Mouse (Mus musculus): ENCODE measurements around the gene Sgk1. TPM values are rescaled to one million over a fixed set of nuclear protein-coding genes. Genes with fewer than 3 reads are reported as not detected.

Sgk1 gene
- polyA plus RNA-seq, 2 experiments = 33.4 to 39.9 TPM

DNA sequence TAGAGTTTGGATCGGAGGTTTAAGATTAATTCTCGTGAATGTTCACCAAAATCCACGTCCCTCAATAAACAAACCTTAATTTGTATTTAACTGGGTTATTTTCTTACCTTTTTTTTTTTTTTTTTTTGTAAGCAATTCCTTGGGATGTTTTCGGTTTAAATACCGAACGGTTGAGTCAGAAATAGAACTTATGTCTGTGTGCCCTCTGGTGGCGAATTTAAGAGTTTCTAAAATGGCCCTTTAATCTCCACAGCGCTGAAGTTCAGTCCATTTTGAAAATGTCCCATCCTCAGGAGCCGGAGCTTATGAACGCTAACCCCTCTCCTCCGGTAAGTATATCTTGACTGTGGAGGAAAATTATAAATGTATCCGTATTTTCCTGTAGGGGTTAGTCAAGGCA, 113.2 kb downstream of the Sgk1 start:
- peak; percentile 95 for DNase-seq (ENCODE audit: low spot score)
- TF ChIP-seq POLR2A (IDR thresholded peaks at IDR 0.05; ENCODE audit: borderline replicate concordance, extremely low read depth, insufficient read depth, insufficient read length) = no peak
- 11% methylated on average over 12 of the region's 12 CpGs for WGBS
- Histone ChIP-seq H3K4me3 (replicated peaks; ENCODE audit: low read length) (peak overlapping the region; percentile 75), H3K4me1 (ENCODE audit: control insufficient read depth, insufficient read depth, low read length) (peaks cover 23% of the 10 kb centered on the region), H3K36me3 (ENCODE audit: control insufficient read depth, insufficient read depth, low read length) (peaks cover 38% of the 10 kb centered on the region), H3K27me3 (ENCODE audit: control insufficient read depth, insufficient read depth, low read length) (no peaks in the 10 kb centered on the region), H3K9me3 (ENCODE audit: control insufficient read depth, low read length) (no peaks in the 10 kb centered on the region), H3K9ac (ENCODE audit: low read depth, low read length, severe bottlenecking) (peak overlapping the region; percentile 78), H3K27ac (replicated peaks; ENCODE audit: low read depth, low read length) (no peak overlapping the region), H3K4me2 (replicated peaks; ENCODE audit: low read depth, low read length, severe bottlenecking) (peak overlapping the region; percentile 82)
- no peak for ATAC-seq (ENCODE audit: low FRiP score, low read depth)

- H3K4me2 ChIP-seq (replicated peaks; ENCODE audit: low read depth, low read length, severe bottlenecking) = peak overlapping the region; percentile 57
- no peak overlapping the region for H3K27ac ChIP-seq (replicated peaks; ENCODE audit: low read depth, low read length)
- peak; percentile 79 for DNase-seq (ENCODE audit: low spot score)
- WGBS = 61% methylated on average over 11 of the region's 11 CpGs
- TF ChIP-seq POLR2A (IDR thresholded peaks at IDR 0.05; ENCODE audit: borderline replicate concordance, extremely low read depth, insufficient read depth, insufficient read length) = no peak
- H3K4me3 ChIP-seq (replicated peaks; ENCODE audit: low read length) = peak overlapping the region; percentile 75
- no peak for ATAC-seq (ENCODE audit: low FRiP score, low read depth)
- H3K9ac ChIP-seq (ENCODE audit: low read depth, low read length, severe bottlenecking) = peak overlapping the region; percentile 40
- no peaks in the 10 kb centered on the region for H3K27me3 ChIP-seq (ENCODE audit: control insufficient read depth, insufficient read depth, low read length)
- peaks cover 23% of the 10 kb centered on the region for H3K4me1 ChIP-seq (ENCODE audit: control insufficient read depth, insufficient read depth, low read length)
- H3K36me3 ChIP-seq (ENCODE audit: control insufficient read depth, insufficient read depth, low read length) = peaks cover 39% of the 10 kb centered on the region
- H3K9me3 ChIP-seq (ENCODE audit: control insufficient read depth, low read length) = no peaks in the 10 kb centered on the region
Measured at GRCm38 (mm10) chr10:21995661-21996308, 113.8 kb downstream of the Sgk1 start.

GRCm38 (mm10) chr10:21996660-21997447, 114.9 kb downstream of the Sgk1 start:
- H3K27ac ChIP-seq (replicated peaks; ENCODE audit: low read depth, low read length) = no peak overlapping the region
- 91% methylated on average over 14 of the region's 14 CpGs for WGBS
- no peaks in the 10 kb centered on the region for H3K9me3 ChIP-seq (ENCODE audit: control insufficient read depth, low read length)
- peaks cover 18% of the 10 kb centered on the region for H3K4me1 ChIP-seq (ENCODE audit: control insufficient read depth, insufficient read depth, low read length)
- DNase-seq (ENCODE audit: low spot score) = no peak
- H3K4me2 ChIP-seq (replicated peaks; ENCODE audit: low read depth, low read length, severe bottlenecking) = peak overlapping the region; percentile 57
- H3K27me3 ChIP-seq (ENCODE audit: control insufficient read depth, insufficient read depth, low read length) = no peaks in the 10 kb centered on the region
- TF ChIP-seq POLR2A (IDR thresholded peaks at IDR 0.05; ENCODE audit: borderline replicate concordance, extremely low read depth, insufficient read depth, insufficient read length) = no peak
- no peak for ATAC-seq (ENCODE audit: low FRiP score, low read depth)
- H3K9ac ChIP-seq (ENCODE audit: low read depth, low read length, severe bottlenecking) = no peak overlapping the region
- H3K36me3 ChIP-seq (ENCODE audit: control insufficient read depth, insufficient read depth, low read length) = peaks cover 39% of the 10 kb centered on the region
- peak overlapping the region; percentile 75; the same call in 1 of the 2 replicates for H3K4me3 ChIP-seq (replicated peaks; ENCODE audit: low read length)

DNA sequence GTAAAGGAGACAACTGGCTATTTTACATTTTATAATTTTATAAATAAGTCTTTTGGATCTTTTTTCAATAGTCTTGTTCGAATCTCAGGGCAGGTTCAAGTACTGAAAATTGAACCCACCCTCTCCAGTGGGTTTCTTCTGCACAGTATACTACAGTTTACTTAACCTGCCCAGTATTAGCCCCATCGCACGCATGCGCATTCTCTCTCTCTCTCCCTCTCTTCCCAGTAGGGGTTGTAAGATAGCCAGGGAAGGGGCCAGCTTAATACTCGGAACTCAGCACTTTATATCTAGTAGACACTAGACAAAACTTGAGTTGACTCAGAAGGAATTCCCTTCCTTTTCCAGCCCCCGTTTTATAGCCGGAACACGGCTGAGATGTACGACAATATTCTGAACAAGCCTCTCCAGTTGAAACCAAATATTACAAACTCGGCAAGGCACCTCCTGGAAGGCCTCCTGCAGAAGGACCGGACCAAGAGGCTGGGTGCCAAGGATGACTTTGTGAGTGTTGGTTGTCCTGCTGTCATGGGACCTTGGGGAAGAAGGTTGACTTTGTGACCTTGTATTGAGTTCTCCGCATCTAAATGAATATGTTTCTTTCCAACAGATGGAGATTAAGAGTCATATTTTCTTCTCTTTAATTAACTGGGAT, 115.7 kb downstream of the Sgk1 start:
- TF ChIP-seq POLR2A (IDR thresholded peaks at IDR 0.05; ENCODE audit: borderline replicate concordance, extremely low read depth, insufficient read depth, insufficient read length) = no peak
- Histone ChIP-seq H3K36me3 (ENCODE audit: control insufficient read depth, insufficient read depth, low read length) (peaks cover 39% of the 10 kb centered on the region), H3K4me3 (replicated peaks; ENCODE audit: low read length) (0 out of 2 replicates have a peak overlapping the region, but pooled peaks have one; percentile 8), H3K4me2 (replicated peaks; ENCODE audit: low read depth, low read length, severe bottlenecking) (peak overlapping the region; percentile 57), H3K9ac (ENCODE audit: low read depth, low read length, severe bottlenecking) (no peak overlapping the region), H3K9me3 (ENCODE audit: control insufficient read depth, low read length) (no peaks in the 10 kb centered on the region), H3K27ac (replicated peaks; ENCODE audit: low read depth, low read length) (no peak overlapping the region), H3K4me1 (ENCODE audit: control insufficient read depth, insufficient read depth, low read length) (peaks cover 12% of the 10 kb centered on the region), H3K27me3 (ENCODE audit: control insufficient read depth, insufficient read depth, low read length) (no peaks in the 10 kb centered on the region)
- DNase-seq (ENCODE audit: low spot score) = no peak
- ATAC-seq (ENCODE audit: low FRiP score, low read depth) = no peak
- 89% methylated on average over 12 of the region's 12 CpGs for WGBS

GRCm38 (mm10) chr10:21998503-21999180, 116.7 kb downstream of the Sgk1 start:
- Histone ChIP-seq H3K27me3 (ENCODE audit: control insufficient read depth, insufficient read depth, low read length) (no peaks in the 10 kb centered on the region), H3K9me3 (ENCODE audit: control insufficient read depth, low read length) (no peaks in the 10 kb centered on the region), H3K4me1 (ENCODE audit: control insufficient read depth, insufficient read depth, low read length) (peaks cover 9% of the 10 kb centered on the region; the same call in 1 of the 2 replicates), H3K36me3 (ENCODE audit: control insufficient read depth, insufficient read depth, low read length) (peaks cover 39% of the 10 kb centered on the region), H3K9ac (ENCODE audit: low read depth, low read length, severe bottlenecking) (peak overlapping the region; percentile 28; the same call in 1 of the 2 replicates), H3K4me2 (replicated peaks; ENCODE audit: low read depth, low read length, severe bottlenecking) (peak overlapping the region; percentile 57), H3K27ac (replicated peaks; ENCODE audit: low read depth, low read length) (no peak overlapping the region), H3K4me3 (replicated peaks; ENCODE audit: low read length) (peak overlapping the region; percentile 17; the same call in 1 of the 2 replicates)
- ATAC-seq (ENCODE audit: low FRiP score, low read depth) (no peak), DNase-seq (ENCODE audit: low spot score) (no peak)
- TF ChIP-seq POLR2A (IDR thresholded peaks at IDR 0.05; ENCODE audit: borderline replicate concordance, extremely low read depth, insufficient read depth, insufficient read length) = no peak
- 83% methylated on average over 28 of the region's 28 CpGs for WGBS

Measured in limb, embryonic 14.5 days (tissue).